Mouse (Mus musculus): ENCODE results near the gene Rab40c.

Rab40c gene

DNA sequence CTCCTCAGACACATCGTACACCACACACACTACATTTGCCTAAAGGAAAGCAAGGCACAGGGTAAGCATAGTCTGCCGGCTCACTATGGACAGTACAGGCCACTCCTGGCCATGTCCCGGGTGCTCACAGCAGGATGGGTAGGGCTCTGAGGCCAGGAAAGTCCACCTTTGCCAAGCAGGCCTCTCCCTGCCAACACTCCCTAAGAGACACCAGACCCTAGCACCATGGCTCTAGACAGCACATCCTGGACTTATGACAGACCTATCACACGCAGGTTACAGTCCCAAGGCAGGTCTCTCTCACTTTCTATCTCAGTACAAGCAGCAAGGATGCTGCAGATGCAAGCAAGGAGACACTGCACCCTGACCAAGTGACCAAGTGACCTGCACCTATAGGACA is 76.4 kb downstream of the Rab40c start:
- DNase-seq (ENCODE audit: low spot score) = no peak

DNA sequence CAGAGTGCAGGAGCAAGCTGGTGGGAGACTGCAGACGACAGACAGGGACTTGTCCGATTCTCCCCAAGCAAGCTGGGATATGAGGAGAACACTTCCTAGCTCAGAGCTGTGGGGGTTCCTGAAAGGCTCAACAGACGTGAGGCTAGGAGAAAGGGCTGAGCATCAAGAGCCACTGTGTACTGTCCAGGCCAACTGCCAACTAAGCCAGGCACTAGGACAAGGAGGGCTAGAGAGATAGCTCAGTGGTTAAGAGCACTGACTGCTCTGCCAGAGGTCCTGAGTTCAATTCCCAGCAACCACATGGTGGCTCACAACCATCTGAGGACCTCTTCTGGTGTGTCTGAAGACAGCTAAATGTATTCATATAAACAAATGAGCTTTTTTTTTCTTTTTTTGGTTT is 77.0 kb downstream of the Rab40c start:
- no peak for DNase-seq (ENCODE audit: low spot score)

DNA sequence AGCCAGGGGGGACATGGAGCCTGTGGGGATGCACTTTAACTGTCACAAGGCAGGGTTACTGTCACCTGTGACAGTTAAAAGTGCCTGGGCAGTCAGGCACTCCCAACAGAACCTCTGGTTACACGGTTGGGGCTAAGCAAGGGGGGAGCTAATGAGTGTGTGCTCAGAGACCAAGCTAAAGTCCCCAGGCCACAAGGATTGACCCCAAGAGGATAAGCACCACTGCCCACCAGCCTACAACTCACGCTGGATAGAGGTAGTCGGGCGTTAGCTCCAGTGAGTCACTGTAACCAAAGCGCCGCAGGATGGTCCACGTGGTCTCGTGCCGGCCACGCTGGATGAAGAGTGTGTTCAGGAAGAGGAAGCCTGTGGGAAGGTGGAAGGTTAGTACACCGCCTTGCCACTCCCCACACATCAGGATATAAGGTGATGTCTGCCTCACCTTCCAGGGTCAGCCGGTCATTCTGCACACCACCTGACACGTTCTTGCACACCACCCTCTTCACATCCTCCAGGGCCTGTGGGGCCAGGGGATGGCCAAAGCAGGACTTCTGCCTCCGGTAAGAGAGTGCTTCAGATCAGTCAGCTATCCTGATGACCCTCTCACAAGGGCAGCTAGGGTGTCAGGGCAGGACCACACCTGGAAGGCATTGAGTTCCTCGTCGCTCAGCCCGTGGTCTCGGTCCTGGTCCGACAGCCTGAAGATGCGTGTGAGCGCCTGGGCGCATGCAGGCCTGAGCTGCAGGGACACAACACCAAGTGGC is 78.2 kb downstream of the Rab40c start, which contains the start of gene Gm20683:
Gm20683 (minus strand) TSS at position 647 of the 764 bp plus-strand sequence.
- DNase-seq (ENCODE audit: low spot score) = no peak

GRCm38 (mm10) chr17:25840519-25840918 is 79.0 kb downstream of the Rab40c start:
- DNase-seq (ENCODE audit: low spot score) = no peak

GRCm38 (mm10) chr17:25839455-25840235 is 79.9 kb downstream of the Rab40c start:
- no peak for DNase-seq (ENCODE audit: low spot score)

DNA sequence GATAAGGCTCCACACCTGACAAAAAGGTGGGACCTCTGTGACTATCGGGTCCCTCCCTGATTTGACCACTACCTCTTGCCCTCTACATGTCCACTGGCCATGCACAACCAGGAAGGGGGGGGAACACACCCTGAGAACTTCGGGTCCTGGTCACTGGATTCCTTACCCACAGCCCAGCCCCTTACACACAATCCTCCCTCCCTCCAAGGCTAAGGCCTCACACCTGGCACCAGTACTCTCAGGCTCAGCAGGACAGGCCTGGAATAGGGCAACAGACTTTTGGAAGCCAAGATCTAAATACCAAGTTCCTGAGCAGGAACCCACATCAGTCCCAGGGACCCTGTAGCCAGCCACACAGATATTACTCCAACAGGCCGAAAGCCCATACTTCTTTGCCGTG is 80.6 kb downstream of the Rab40c start:
- no peak for DNase-seq (ENCODE audit: low spot score)

- DNase-seq (ENCODE audit: low spot score) = no peak
Observed at GRCm38 (mm10) chr17:25837533-25837932, 82.0 kb downstream of the Rab40c start.

DNA sequence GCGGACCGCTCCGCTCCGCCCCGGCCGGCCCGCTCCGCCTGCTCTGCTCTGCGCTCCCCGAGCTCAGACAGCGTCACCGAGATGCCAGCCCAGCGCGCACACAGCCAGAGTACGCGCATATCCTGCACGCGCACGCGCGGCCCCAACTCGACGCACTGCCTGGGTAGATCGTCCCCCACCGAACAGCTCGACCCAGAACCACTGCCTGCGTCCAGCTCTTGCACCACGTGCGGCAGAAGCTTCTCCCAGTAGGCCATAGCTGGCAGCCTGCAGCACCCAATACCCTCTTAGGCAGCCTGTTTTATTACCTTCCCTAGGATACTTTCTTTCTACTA is 82.5 kb downstream of the Rab40c start, which contains the start of gene Rhbdl1:
Rhbdl1 (minus strand) TSS at position 220 of the 335 bp plus-strand sequence.
- no peak for DNase-seq (ENCODE audit: low spot score)

DNA sequence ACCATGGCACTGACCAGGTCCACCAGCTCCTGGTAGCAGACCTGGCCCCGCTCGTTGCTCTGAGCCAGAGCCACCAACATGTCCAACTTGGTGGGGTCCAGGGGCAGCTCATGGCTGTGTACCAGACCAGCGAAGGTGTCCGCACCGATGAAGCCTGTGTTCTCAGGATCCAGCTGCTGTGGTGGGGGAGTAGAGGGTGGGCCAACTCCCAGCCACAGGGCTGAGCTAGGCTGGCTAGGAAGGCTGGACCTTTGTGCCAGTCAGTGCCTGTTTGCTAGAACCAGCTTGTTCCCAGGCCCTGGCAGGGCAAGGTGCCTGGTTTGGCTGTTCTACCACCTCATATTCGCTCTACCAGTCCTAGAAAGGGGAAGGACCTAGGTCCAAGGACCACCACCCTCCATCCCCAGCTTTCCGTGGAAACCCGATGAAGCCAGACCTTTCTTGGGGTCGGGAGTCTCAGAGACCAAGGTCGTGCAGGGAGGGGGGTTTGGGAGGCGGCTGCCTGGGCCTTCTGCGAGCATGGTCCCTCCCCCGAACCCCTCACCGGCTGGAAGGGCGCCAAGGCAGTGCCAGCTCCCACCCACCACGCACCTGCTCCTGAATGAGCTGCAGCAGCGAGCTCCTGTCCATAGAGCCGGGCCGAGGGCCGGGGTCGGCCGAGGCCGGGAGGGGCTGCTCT is 83.0 kb downstream of the Rab40c start:
- DNase-seq (ENCODE audit: low spot score) = no peak

DNA sequence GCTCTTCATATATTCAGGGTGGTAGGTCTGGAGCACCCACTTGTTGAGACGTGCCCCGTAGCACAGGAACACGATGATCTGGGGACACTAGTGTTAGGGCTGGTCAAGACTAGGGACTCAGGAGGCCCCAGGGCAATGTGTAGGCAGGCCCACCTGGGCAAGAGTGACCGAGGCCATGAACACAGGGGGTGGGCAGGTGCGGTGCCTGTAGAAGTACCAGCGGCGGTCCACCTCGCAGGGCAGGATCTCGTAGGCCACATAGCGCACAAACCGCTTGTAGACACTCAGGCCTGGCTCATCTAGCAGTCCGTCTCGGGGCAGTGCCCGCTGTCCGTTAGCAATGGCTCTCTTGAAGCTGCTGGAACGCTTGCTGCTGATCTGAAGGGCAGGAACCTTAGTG is 83.7 kb downstream of the Rab40c start:
- no peak for DNase-seq (ENCODE audit: low spot score)

DNA sequence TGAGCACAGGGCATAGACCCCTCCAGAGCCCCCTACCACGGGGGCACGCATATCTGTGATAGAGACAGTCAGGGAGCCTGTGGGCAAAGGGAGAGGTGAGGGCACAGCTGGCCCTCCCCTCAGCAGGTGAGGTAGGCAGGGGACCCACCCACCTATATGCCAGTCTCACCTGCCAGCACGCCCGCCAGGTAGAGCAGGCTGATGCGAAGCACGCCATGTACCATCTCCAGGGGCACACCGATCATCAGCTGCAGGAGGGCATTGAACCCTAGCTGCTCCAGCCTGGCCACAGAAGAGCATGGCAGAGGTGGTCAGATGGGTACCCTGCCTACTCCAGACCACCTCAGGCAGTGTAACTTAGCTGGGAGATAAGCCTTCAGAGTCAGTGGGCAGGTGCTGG is 84.2 kb downstream of the Rab40c start:
- no peak for DNase-seq (ENCODE audit: low spot score)

GRCm38 (mm10) chr17:25834595-25835222 is 84.8 kb downstream of the Rab40c start:
- no peak for DNase-seq (ENCODE audit: low spot score)

GRCm38 (mm10) chr17:25833961-25834594 is 85.4 kb downstream of the Rab40c start:
- no peak for DNase-seq (ENCODE audit: low spot score)

DNA sequence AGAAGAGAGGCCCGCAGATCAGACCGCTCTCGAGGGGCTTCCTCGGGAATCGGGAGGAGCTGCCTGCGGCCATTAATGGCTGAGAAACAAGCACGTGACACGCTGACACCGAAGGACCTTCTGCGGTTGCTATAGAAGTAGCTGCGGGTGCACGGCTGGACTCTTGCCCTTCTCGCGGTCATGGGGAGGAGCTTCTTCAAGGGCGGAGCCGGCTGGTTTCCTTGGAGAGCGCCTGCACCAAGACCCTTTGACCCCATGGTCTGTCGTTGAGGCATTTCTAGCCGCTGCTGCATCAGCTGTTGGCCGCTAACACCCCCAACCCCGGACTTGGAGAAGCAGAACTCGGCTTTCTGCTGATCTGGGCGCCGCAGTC is 86.2 kb downstream of the Rab40c start, which contains the start of gene Stub1:
Stub1 (minus strand) TSS at position 114 of the 373 bp plus-strand sequence.
- DNase-seq (ENCODE audit: low spot score) = no peak

- peak; percentile 99 for DNase-seq (ENCODE audit: low spot score)
Observed at GRCm38 (mm10) chr17:25832436-25833290, 86.9 kb downstream of the Rab40c start.
